16 mouse cellular contexts compared by ENCODE assay signal in genomic region chr2:17297496-17297895, GRCm38 (mm10).
"Had no signal": no experiment of that assay in that cellular context is flagged by ENCODE, and none has a peak within 500 bp of the region (broad histone marks: within the 10 kb centered on the region; RNA-seq: fewer than 3 reads in every experiment).

No protein-coding gene starts in this region.

- DNase-seq: gastrocnemius, postnatal 14 days; gastrocnemius, postnatal 36 days; heart, adult 18-20 months; heart, postnatal 10 days; heart, postnatal 4 days; kidney, adult 18-20 months; kidney, adult 8-10 months; kidney, postnatal 10 days; kidney, postnatal 25 days; kidney, postnatal 4 days; left cerebral cortex, postnatal 4 days had no signal

- ATAC-seq: hindbrain, embryonic 16.5 days; inflammation-experienced regulatory T-cells, adult 6 months; intestine, embryonic 15.5 days; intestine, postnatal 0 days; liver, embryonic 12.5 days had no signal
